Mouse (Mus musculus) forebrain, embryonic 11.5 days (tissue): ENCODE data around the gene Rorc. TPM values are rescaled to one million over a fixed set of nuclear protein-coding genes. Genes with fewer than 3 reads are reported as not detected.

ENCODE experiments used
- ATAC-seq: fragments of 200-750 bp; cut with Nextera tagmentation; replicated peaks from 2 replicates; pipeline ENCODE4 v1.8.0; 2017; ENCODE audit warnings: moderate TSS enrichment; ENCODE audit not compliant: low FRiP score
- DNase-seq: peaks from one replicate; pipeline ENCODE4 v3.0.0-alpha.2; 2017; ENCODE audit warnings: low spot score
- H3K27ac ChIP-seq: fragments of 300-500 bp; sonication (generic); 2 replicates; pipeline ENCODE4 v1.5.1; 2014; ENCODE audit warnings: low read depth, low read length
- H3K27me3 ChIP-seq: fragments of 300-500 bp; sonication (generic); 2 replicates; pipeline ENCODE4 v1.6.1; 2014; ENCODE audit warnings: mild to moderate bottlenecking, low read length, mixed read lengths; ENCODE audit not compliant: control insufficient read depth, insufficient read depth
- H3K36me3 ChIP-seq: fragments of 300-500 bp; sonication (generic); 2 replicates; pipeline ENCODE4 v1.6.1; 2014; ENCODE audit warnings: mild to moderate bottlenecking, low read length, moderate library complexity, mixed read lengths; ENCODE audit not compliant: control insufficient read depth, insufficient read depth
- H3K4me1 ChIP-seq: fragments of 300-500 bp; sonication (generic); replicated peaks from 2 replicates; pipeline ENCODE4 v1.6.1; 2014; ENCODE audit warnings: low read length, mixed read lengths; ENCODE audit not compliant: control insufficient read depth, insufficient read depth
- H3K4me2 ChIP-seq: fragments of 300-500 bp; sonication (generic); 2 replicates; pipeline ENCODE4 v1.6.1; 2014; ENCODE audit warnings: low read depth, mild to moderate bottlenecking, low read length, moderate library complexity, mixed read lengths; ENCODE audit not compliant: severe bottlenecking
- H3K4me3 ChIP-seq: fragments of 300-500 bp; sonication (generic); 2 replicates; pipeline ENCODE4 v1.5.1; 2014; ENCODE audit warnings: low read depth, low read length
- H3K9ac ChIP-seq: fragments of 300-500 bp; sonication (generic); 2 replicates; pipeline ENCODE4 v1.6.1; 2014; ENCODE audit warnings: low read length
- H3K9me3 ChIP-seq: fragments of 300-500 bp; sonication (generic); 2 replicates; pipeline ENCODE4 v1.6.1; 2016; ENCODE audit warnings: low read length, mixed read lengths; ENCODE audit not compliant: control insufficient read depth
- WGBS: fragments of 180-500 bp; shearing (Covaris S2); extraction: QIAGEN DNeasy Blood & Tissue Kit; methylation state at CpG from one replicate; pipeline ENCODE4 v1.1.7; 2014; 5-methylcytosine and 5-hydroxymethylcytosine counted together
- polyA plus RNA-seq: library from polyadenylated mRNA; unstranded; fragments of >200 nt; fragmentation: Nextera tagmentation; extraction: Ambion mirVana; gene quantifications from 2 replicates; pipeline ENCODE4 v1.2.1, GENCODE M21; 2014

Gene Rorc
- polyA plus RNA-seq, 1 experiment from 2014 or later, result 0.60 TPM

GRCm38 (mm10) chr3:94360812-94361211 lies 11.8 kb upstream of the Rorc start:
- Histone ChIP-seq H3K27ac (no peak overlapping the region), H3K36me3 (no peaks in the 10 kb centered on the region), H3K4me2 (no peak overlapping the region), H3K27me3 (peaks cover 19% of the 10 kb centered on the region), H3K4me1 (peaks cover 9% of the 10 kb centered on the region; the same call in 1 of the 2 replicates), H3K9ac (no peak overlapping the region), H3K9me3 (no peaks in the 10 kb centered on the region; the same call in 1 of the 2 replicates), H3K4me3 (no peak overlapping the region)
- 8% methylated on average over 1 of the region's 1 CpGs for WGBS
- no peak for DNase-seq
- ATAC-seq, result no peak

GRCm38 (mm10) chr3:94362138-94362537 lies 10.5 kb upstream of the Rorc start, which contains the start of gene C2cd4d:
Gene C2cd4d, plus strand, starts transcription at chr3:94362438.
- Histone ChIP-seq H3K36me3 (no peaks in the 10 kb centered on the region), H3K27me3 (peaks cover 19% of the 10 kb centered on the region), H3K9ac (peak within 1 kb of the TSS; percentile 74), H3K4me1 (peaks cover 9% of the 10 kb centered on the region; the same call in 1 of the 2 replicates), H3K4me2 (peak within 1 kb of the TSS; percentile 85), H3K4me3 (peak within 1 kb of the TSS; percentile 52), H3K27ac (no peak within 1 kb of the TSS), H3K9me3 (no peaks in the 10 kb centered on the region; the same call in 1 of the 2 replicates)
- DNase-seq, result no peak
- 23% methylated on average over 7 of the region's 7 CpGs for WGBS
- ATAC-seq, result no peak

GRCm38 (mm10) chr3:94363291-94364153 lies 9.1 kb upstream of the Rorc start:
- 7% methylated on average over 97 of the region's 97 CpGs for WGBS
- H3K27me3 ChIP-seq, result peaks cover 19% of the 10 kb centered on the region
- H3K36me3 ChIP-seq, result no peaks in the 10 kb centered on the region
- H3K9ac ChIP-seq, result peak overlapping the region; percentile 74
- peaks cover 9% of the 10 kb centered on the region; the same call in 1 of the 2 replicates for H3K4me1 ChIP-seq
- H3K9me3 ChIP-seq, result no peaks in the 10 kb centered on the region; the same call in 1 of the 2 replicates
- H3K4me2 ChIP-seq, result peak overlapping the region; percentile 85
- ATAC-seq (peak; percentile 75), DNase-seq (peak; percentile 80)
- H3K27ac ChIP-seq, result no peak overlapping the region
- H3K4me3 ChIP-seq, result peak overlapping the region; percentile 52

GRCm38 (mm10) chr3:94364154-94364526 lies 8.5 kb upstream of the Rorc start:
- H3K9ac ChIP-seq, result peak overlapping the region; percentile 74
- peaks cover 19% of the 10 kb centered on the region for H3K27me3 ChIP-seq
- no peak for DNase-seq
- H3K27ac ChIP-seq, result no peak overlapping the region
- peaks cover 9% of the 10 kb centered on the region; the same call in 1 of the 2 replicates for H3K4me1 ChIP-seq
- WGBS, result 4% methylated on average over 23 of the region's 23 CpGs
- peak; percentile 40 for ATAC-seq
- H3K4me3 ChIP-seq, result peak overlapping the region; percentile 52
- H3K4me2 ChIP-seq, result peak overlapping the region; percentile 85
- H3K9me3 ChIP-seq, result no peaks in the 10 kb centered on the region; the same call in 1 of the 2 replicates
- no peaks in the 10 kb centered on the region for H3K36me3 ChIP-seq

GRCm38 (mm10) chr3:94366761-94367160 lies 5.8 kb upstream of the Rorc start:
- Histone ChIP-seq H3K27ac (no peak overlapping the region), H3K4me2 (no peak overlapping the region), H3K4me1 (peaks cover 12% of the 10 kb centered on the region; the same call in 1 of the 2 replicates), H3K9me3 (no peaks in the 10 kb centered on the region; the same call in 1 of the 2 replicates), H3K27me3 (peaks cover 19% of the 10 kb centered on the region), H3K36me3 (no peaks in the 10 kb centered on the region), H3K4me3 (no peak overlapping the region), H3K9ac (no peak overlapping the region)
- WGBS, result 21% methylated on average over 3 of the region's 3 CpGs
- ATAC-seq (peak; percentile 55), DNase-seq (peak; percentile 89)

- Histone ChIP-seq H3K27ac (no peak overlapping the region), H3K4me1 (peaks cover 8% of the 10 kb centered on the region; the same call in 1 of the 2 replicates), H3K27me3 (peaks cover 16% of the 10 kb centered on the region), H3K9me3 (no peaks in the 10 kb centered on the region; the same call in 1 of the 2 replicates), H3K4me3 (no peak overlapping the region), H3K4me2 (no peak overlapping the region), H3K9ac (no peak overlapping the region), H3K36me3 (no peaks in the 10 kb centered on the region)
- WGBS, result 80% methylated on average over 6 of the region's 6 CpGs
- no peak for DNase-seq
- no peak for ATAC-seq
These were observed 5.1 kb upstream of the Rorc start for GRCm38 (mm10) chr3:94367511-94367910.

- Histone ChIP-seq H3K27ac (no peak overlapping the region), H3K27me3 (peaks cover 7% of the 10 kb centered on the region), H3K9me3 (no peaks in the 10 kb centered on the region), H3K36me3 (no peaks in the 10 kb centered on the region), H3K4me2 (no peak overlapping the region), H3K9ac (no peak overlapping the region), H3K4me1 (peaks cover 13% of the 10 kb centered on the region), H3K4me3 (no peak overlapping the region)
- ATAC-seq, result no peak
- DNase-seq, result no peak
- WGBS, result 67% methylated on average over 6 of the region's 6 CpGs
These were observed 4.0 kb upstream of the Rorc start for GRCm38 (mm10) chr3:94368631-94369030.

- Histone ChIP-seq H3K4me3 (no peak overlapping the region), H3K4me1 (peaks cover 15% of the 10 kb centered on the region), H3K27ac (no peak overlapping the region), H3K36me3 (no peaks in the 10 kb centered on the region), H3K27me3 (peaks cover 4% of the 10 kb centered on the region; the same call in 1 of the 2 replicates), H3K9ac (no peak overlapping the region), H3K4me2 (no peak overlapping the region), H3K9me3 (no peaks in the 10 kb centered on the region)
- no peak for ATAC-seq
- no peak for DNase-seq
- WGBS, result 76% methylated on average over 2 of the region's 2 CpGs
These were observed 2.9 kb upstream of the Rorc start for GRCm38 (mm10) chr3:94369709-94370108.
